Mouse (Mus musculus) bone marrow macrophage, adult 2 months (primary cell): ENCODE data around the gene Gm8050.
"Not testable (repeated sequence)": the region's sequence is repeated elsewhere in the genome, so short reads cannot be mapped to it uniquely, and the experiment has no call there.

Experiments used
- CTCF ChIP-seq: IDR thresholded peaks from 2 replicates; pipeline ENCODE4 v1.5.1; 2012; ENCODE audit warnings: low read depth, mild to moderate bottlenecking, low read length, moderate library complexity
- POLR2A ChIP-seq: IDR thresholded peaks from 2 replicates; pipeline ENCODE4 v1.6.1; 2012; ENCODE audit warnings: mild to moderate bottlenecking, low read depth, low read length, borderline replicate concordance

DNA sequence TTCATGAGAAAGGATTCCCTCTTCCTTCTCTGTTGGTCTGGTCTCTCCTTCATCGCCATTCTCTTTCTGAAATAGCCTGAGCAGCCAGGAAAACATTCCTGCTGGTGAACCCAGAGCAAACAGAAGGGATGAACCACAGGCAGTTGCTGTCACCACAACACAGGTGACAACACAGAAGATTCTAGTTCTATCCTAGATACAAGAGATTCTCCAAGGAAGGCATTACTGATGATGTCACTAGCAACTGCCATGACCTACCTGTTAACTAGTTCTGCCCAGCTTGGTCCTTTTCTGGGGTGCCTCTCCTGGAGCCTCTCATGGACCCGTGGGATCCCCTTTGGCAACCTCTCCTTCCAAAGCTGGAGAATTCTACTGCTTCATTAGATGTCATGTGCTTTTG, 22.2 kb upstream of the Gm8050 start, which contains the start of gene Gm3636:
- not testable (repeated sequence) for TF ChIP-seq POLR2A, CTCF
